Mouse (Mus musculus): ENCODE measurements around the gene Ptprf.

The Ptprf gene

GRCm38 (mm10) chr4:118282182-118282562 is 9.0 kb downstream of the Ptprf start:
- no peak for DNase-seq

GRCm38 (mm10) chr4:118281444-118282181 is 9.6 kb downstream of the Ptprf start:
- no peak for DNase-seq

DNA sequence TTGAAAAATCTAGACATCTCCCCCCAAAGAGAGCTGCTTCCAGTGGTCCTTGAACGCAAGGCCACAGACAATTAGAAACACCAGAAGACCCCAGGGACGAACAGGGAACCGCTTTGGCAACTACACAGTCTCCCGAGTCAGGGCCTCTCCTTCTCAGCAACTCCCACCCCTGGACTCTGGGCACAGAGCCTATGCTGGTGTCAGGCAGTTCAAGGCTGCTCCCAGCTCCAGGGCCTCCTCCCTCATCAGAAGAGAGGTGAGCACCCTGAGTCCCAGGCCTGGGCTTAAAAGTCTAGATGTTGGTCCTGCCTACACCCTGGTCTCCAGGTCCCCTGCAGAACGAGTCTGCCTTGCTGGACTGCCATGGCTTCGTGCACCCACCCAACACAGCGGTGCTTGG is 10.7 kb downstream of the Ptprf start:
- DNase-seq: no peak

- peak; percentile 94 for DNase-seq
Measured at GRCm38 (mm10) chr4:118276520-118277232, 14.5 kb downstream of the Ptprf start.

- DNase-seq: no peak
Measured at GRCm38 (mm10) chr4:118275601-118276519, 15.3 kb downstream of the Ptprf start.

- DNase-seq: no peak
Measured at GRCm38 (mm10) chr4:118274521-118274920, 16.7 kb downstream of the Ptprf start.

GRCm38 (mm10) chr4:118273998-118274397 is 17.2 kb downstream of the Ptprf start:
- DNase-seq: no peak

GRCm38 (mm10) chr4:118273545-118273944 is 17.7 kb downstream of the Ptprf start:
- peak; percentile 69 for DNase-seq

DNA sequence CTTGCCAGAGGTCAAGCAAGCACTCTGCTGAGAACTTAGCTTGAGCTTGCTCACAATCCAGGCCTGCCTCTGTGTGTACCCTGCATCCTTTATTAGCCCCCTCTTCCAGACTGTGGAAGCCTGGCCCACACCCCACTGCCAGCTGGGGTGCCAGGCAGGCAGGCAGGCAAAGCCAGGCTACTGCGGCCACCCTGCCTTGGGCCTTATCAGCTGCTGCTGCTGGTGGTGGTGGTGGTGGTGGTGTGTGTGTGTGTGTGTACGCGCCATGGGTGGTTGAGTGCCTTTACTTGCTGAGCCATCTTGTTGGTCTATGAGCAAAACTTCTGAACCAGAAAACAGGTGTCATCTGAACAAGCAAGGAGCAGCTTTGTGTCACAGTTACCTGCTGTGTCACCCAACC is 18.3 kb downstream of the Ptprf start:
- DNase-seq: no peak

- peak; percentile 87 for DNase-seq
Measured at GRCm38 (mm10) chr4:118272258-118272657, 18.9 kb downstream of the Ptprf start.

DNA sequence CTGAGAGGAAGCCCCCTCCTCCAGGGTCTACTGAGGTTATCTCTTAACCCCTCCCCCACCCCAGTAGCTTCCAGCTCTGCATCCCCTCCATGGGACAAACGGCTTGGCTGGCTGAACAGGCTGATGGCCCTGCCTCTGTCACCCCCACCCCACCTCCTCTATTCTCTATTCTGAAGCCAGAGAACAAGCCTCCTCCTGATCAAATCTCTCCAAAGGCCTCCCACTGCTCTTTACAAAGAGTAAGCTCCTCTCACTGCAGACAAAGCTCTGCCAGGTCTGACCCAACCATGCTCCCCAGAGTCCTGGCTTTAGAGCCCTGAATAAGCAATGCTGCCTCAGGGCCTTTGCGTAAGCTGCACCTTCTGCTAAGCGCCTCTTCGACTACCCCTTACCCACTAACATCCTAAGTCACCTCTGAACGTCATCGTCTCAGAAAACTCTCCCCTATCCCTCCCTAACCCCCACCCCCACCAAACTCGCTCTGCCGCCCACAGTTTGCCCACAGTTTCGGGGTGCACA is 19.6 kb downstream of the Ptprf start:
- no peak for DNase-seq

- no peak for DNase-seq
Measured at GRCm38 (mm10) chr4:118270706-118271105, 20.5 kb downstream of the Ptprf start.

DNA sequence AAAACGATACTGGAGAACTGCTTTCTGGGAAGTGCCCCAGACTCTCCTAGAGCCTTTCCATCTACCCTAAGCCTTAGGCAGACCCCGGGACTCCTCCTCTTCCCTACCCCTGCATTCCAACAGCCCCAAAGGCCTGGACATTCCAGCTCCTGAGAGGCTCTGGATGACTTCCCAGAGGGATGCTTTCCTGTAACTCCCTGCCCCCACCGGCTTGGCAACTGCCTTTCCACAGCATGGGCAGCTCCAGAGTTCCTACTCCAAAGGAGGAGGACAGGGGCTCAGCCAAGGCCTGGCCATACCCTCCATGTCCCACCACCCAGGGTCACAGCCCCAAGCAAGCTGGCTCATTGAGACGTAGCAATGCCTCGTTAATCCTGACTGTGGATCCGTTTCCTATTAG is 21.2 kb downstream of the Ptprf start:
- DNase-seq: peak; percentile 80

GRCm38 (mm10) chr4:118268429-118269212 is 22.6 kb downstream of the Ptprf start:
- no peak for DNase-seq

DNA sequence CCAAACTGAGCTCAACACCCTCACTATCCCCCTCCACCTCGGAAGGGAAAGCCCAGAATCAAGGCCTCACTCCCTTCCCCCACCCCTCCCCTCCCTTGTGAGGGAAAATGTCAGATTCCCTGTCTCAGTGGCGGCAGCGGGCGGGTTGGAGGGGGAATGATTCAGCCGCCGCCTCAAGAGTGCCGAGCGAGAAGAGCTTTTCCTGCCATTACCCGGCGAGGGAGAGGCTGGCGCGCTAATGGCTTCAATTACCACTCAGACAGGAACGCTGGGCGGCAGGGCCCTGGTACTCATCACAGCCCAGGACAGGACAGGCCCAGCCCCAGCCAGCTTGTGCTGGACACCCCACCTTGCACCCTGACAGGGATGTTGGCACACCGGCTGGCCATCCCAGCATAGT is 25.6 kb downstream of the Ptprf start:
- no peak for DNase-seq

GRCm38 (mm10) chr4:118261771-118262473 is 29.3 kb downstream of the Ptprf start:
- no peak for DNase-seq

DNA sequence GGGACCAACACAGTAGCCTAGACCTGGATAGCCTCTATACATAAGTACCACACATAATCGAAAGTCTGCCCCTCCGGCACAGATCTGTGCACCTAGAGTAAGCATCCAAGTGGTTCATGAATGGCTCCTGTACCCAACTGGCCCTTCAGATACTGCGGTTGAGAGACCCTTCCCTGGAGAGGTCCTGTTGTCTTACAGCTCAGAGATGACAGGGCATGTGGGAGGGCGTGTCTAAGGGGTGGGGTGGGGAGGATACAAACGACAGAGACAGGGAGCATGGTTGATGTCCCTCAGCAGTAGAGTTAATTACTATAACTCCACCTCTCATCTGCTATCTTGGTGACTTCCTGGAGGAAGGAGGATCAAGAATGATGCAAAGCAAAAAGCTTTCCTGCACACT is 29.9 kb downstream of the Ptprf start:
- DNase-seq: no peak

- peak; percentile 83 for DNase-seq
Measured at GRCm38 (mm10) chr4:118260551-118261267, 30.5 kb downstream of the Ptprf start.

GRCm38 (mm10) chr4:118259782-118260463 is 31.3 kb downstream of the Ptprf start:
- DNase-seq: no peak

- DNase-seq: no peak
Measured at GRCm38 (mm10) chr4:118257977-118258376, 33.2 kb downstream of the Ptprf start.
